23 mouse cellular contexts compared by ENCODE assay signal in genomic region chr17:71234041-71234594, GRCm38 (mm10). TPM values are rescaled to one million over a fixed set of nuclear protein-coding genes. Genes with fewer than 3 reads are reported as not detected.
DNase-seq lines count a peak whose midpoint lies in the region; ATAC-seq lines count a peak whose summit lies in the region.
"Had no signal": no experiment of that assay in that cellular context is flagged by ENCODE, and none has a peak within 500 bp of the region (broad histone marks: within the 10 kb centered on the region; RNA-seq: fewer than 3 reads in every experiment).

No protein-coding gene starts in this region.

- H3K9ac ChIP-seq in heart, embryonic 14.5 days (ENCODE audit: low read length), result 0 out of 2 replicates have a peak overlapping the region, but pooled peaks have one; percentile 21
- H3K9ac ChIP-seq in midbrain, embryonic 11.5 days (ENCODE audit: low read length), result no peak overlapping the region
- H3K9ac ChIP-seq in midbrain, embryonic 16.5 days (ENCODE audit: low read depth, low read length), result no peak overlapping the region
- H3K9ac ChIP-seq: embryonic facial prominence, embryonic 12.5 days; forebrain, embryonic 15.5 days; heart, embryonic 15.5 days; hindbrain, embryonic 14.5 days; intestine, embryonic 15.5 days had no signal

- peaks cover 2 to 9% of the 10 kb centered on the region in 2 experiments; a peak in 2 of 4 replicates for H3K4me1 ChIP-seq in heart, embryonic 14.5 days (ENCODE audit: control insufficient read depth in 2 of 2, insufficient read depth in 2 of 2, low read length in 2 of 2)
- no peaks in the 10 kb centered on the region for H3K4me1 ChIP-seq in midbrain, embryonic 11.5 days (ENCODE audit: control insufficient read depth, insufficient read depth, low read length)
- H3K4me1 ChIP-seq in midbrain, embryonic 16.5 days (ENCODE audit: control insufficient read depth, insufficient read depth, low read length), result no peaks in the 10 kb centered on the region
- H3K4me1 ChIP-seq: embryonic facial prominence, embryonic 12.5 days; forebrain, embryonic 15.5 days; hindbrain, embryonic 10.5 days; intestine, embryonic 15.5 days had no signal

- H3K27ac ChIP-seq in heart, embryonic 14.5 days (replicated peaks in 1 of 2; ENCODE audit: control insufficient read depth in 1 of 2, insufficient read depth in 1 of 2, low read depth in 2 of 2, low read length in 2 of 2), result 0 out of 4 replicates have a peak overlapping the region, but pooled peaks of 1 of the 2 experiments have one; percentile 37
- H3K27ac ChIP-seq in midbrain, embryonic 11.5 days (ENCODE audit: low read depth, low read length), result no peak overlapping the region
- H3K27ac ChIP-seq in midbrain, embryonic 16.5 days (ENCODE audit: low read length), result no peak overlapping the region
- H3K27ac ChIP-seq: embryonic facial prominence, embryonic 12.5 days; forebrain, embryonic 15.5 days; heart, embryonic 15.5 days; hindbrain, embryonic 10.5 days; hindbrain, embryonic 14.5 days; intestine, embryonic 15.5 days had no signal

- no peak for ATAC-seq in heart, embryonic 14.5 days (ENCODE audit: insufficient number of reproducible peaks, insufficient read depth, low FRiP score, low read depth)
- no peak for ATAC-seq in midbrain, embryonic 11.5 days (ENCODE audit: low FRiP score)
- no peak for ATAC-seq in midbrain, embryonic 16.5 days
- ATAC-seq: CD4-positive, CD25-positive, alpha-beta regulatory T cell, adult 4 months; forebrain, embryonic 15.5 days; intestine, embryonic 15.5 days had no signal

- DNase-seq in heart, adult 11 months, result peak; percentile 52
- no peak for DNase-seq in heart, adult 9 months (ENCODE audit: low spot score in 2 of 2)
- DNase-seq in heart, adult 18-20 months, result no peak
- DNase-seq in midbrain, embryonic 11.5 days (ENCODE audit: low spot score, missing footprints), result peak; percentile 68
- DNase-seq in urinary bladder, postnatal 25 days (ENCODE audit: low spot score), result no peak
- DNase-seq: adrenal gland, adult 8-10 months; adrenal gland, postnatal 36 days; B cell, adult 2 months; cerebellum, adult 11 months; cerebellum, adult 8-10 months; cerebellum, postnatal 25 days; gastrocnemius, postnatal 10 days; heart, postnatal 14 days had no signal

- H3K4me2 ChIP-seq in heart, embryonic 14.5 days (ENCODE audit: low read length), result no peak overlapping the region
- no peak overlapping the region for H3K4me2 ChIP-seq in midbrain, embryonic 11.5 days
- no peak overlapping the region for H3K4me2 ChIP-seq in midbrain, embryonic 16.5 days (ENCODE audit: low read length)
- H3K4me2 ChIP-seq: embryonic facial prominence, embryonic 12.5 days; forebrain, embryonic 15.5 days; heart, embryonic 15.5 days; hindbrain, embryonic 14.5 days; intestine, embryonic 15.5 days had no signal

- H3K27me3 ChIP-seq in heart, embryonic 14.5 days (ENCODE audit: control insufficient read depth, insufficient read depth, low read length), result no peaks in the 10 kb centered on the region
- no peaks in the 10 kb centered on the region for H3K27me3 ChIP-seq in midbrain, embryonic 11.5 days (ENCODE audit: control insufficient read depth, insufficient read depth, low read length)
- H3K27me3 ChIP-seq in midbrain, embryonic 16.5 days (ENCODE audit: control insufficient read depth, insufficient read depth, low read depth, low read length), result no peaks in the 10 kb centered on the region
- H3K27me3 ChIP-seq: embryonic facial prominence, embryonic 12.5 days; forebrain, embryonic 15.5 days; heart, embryonic 15.5 days; intestine, embryonic 15.5 days had no signal

- peaks cover 62% of the 10 kb centered on the region for H3K36me3 ChIP-seq in heart, embryonic 14.5 days (ENCODE audit: control insufficient read depth, insufficient read depth, low read length)
- peaks cover 6% of the 10 kb centered on the region; the same call in 1 of the 2 replicates for H3K36me3 ChIP-seq in midbrain, embryonic 11.5 days (ENCODE audit: control insufficient read depth, insufficient read depth, low read length)
- H3K36me3 ChIP-seq in midbrain, embryonic 16.5 days (ENCODE audit: control insufficient read depth, insufficient read depth, low read length), result peaks cover 12% of the 10 kb centered on the region

- H3K9me3 ChIP-seq in heart, embryonic 14.5 days (ENCODE audit: control insufficient read depth, low read length), result no peaks in the 10 kb centered on the region
- H3K9me3 ChIP-seq in midbrain, embryonic 11.5 days (ENCODE audit: control insufficient read depth, low read length), result no peaks in the 10 kb centered on the region
- H3K9me3 ChIP-seq in midbrain, embryonic 16.5 days (replicated peaks; ENCODE audit: control insufficient read depth, low read length, poor library complexity, severe bottlenecking), result no peaks in the 10 kb centered on the region
- H3K9me3 ChIP-seq: embryonic facial prominence, embryonic 12.5 days; forebrain, embryonic 15.5 days; G1E; heart, embryonic 15.5 days; hindbrain, embryonic 10.5 days; intestine, embryonic 15.5 days had no signal

- H3K4me3 ChIP-seq in heart, embryonic 14.5 days (ENCODE audit: control insufficient read depth in 1 of 2, insufficient read depth in 1 of 2, low read depth in 1 of 2, low read length in 2 of 2), result no peak overlapping the region
- no peak overlapping the region for H3K4me3 ChIP-seq in midbrain, embryonic 11.5 days (ENCODE audit: low read depth, low read length)
- no peak overlapping the region for H3K4me3 ChIP-seq in midbrain, embryonic 16.5 days (ENCODE audit: low read depth, low read length)
- H3K4me3 ChIP-seq: embryonic facial prominence, embryonic 12.5 days; forebrain, embryonic 15.5 days; heart, embryonic 15.5 days; hindbrain, embryonic 10.5 days; intestine, embryonic 15.5 days had no signal

- 75% methylated on average over 12 of the region's 12 CpGs for WGBS in heart, embryonic 14.5 days
- WGBS in midbrain, embryonic 11.5 days, result 93% methylated on average over 12 of the region's 12 CpGs
- WGBS in midbrain, embryonic 16.5 days, result 87% methylated on average over 12 of the region's 12 CpGs

RNA-seq across cellular contexts. Expression of gene Lpin2, which starts 51.8 kb away (rescaled TPM):
- polyA plus RNA-seq in heart, embryonic 14.5 days (2014; fragmentation: Nextera tagmentation; extraction: Ambion mirVana), result 15.2 and 15.5 TPM in 2 replicates
- total RNA-seq in heart, adult 18-20 months (2021), result 10 to 100 TPM; 14.6 to 19.1 TPM
- 31.6 and 35.4 TPM in 2 replicates for polyA plus RNA-seq in midbrain, embryonic 11.5 days (2014; fragmentation: Nextera tagmentation; extraction: Ambion mirVana)
- polyA plus RNA-seq in midbrain, embryonic 16.5 days (2015; fragmentation: Nextera tagmentation; extraction: Ambion mirVana), result 45.0 and 47.3 TPM in 2 replicates

Comparison
In these comparisons a context has a peak if more than half of its experiments do, and no peak if none do; other contexts are left out.
1. DNase-seq: peak in heart, adult 11 months (single experiment) and midbrain, embryonic 11.5 days (single experiment); none in heart, adult 9 months (0 of 2), heart, adult 18-20 months (0 of 2) and urinary bladder, postnatal 25 days (single experiment).